Mouse (Mus musculus): ENCODE measurements around the gene Ptprd. TPM values are rescaled to one million over a fixed set of nuclear protein-coding genes. Genes with fewer than 3 reads are reported as not detected.

Ptprd gene
- polyA plus RNA-seq (2015; fragmentation: Nextera tagmentation; extraction: Ambion mirVana): 123 and 161 TPM in 2 replicates

DNA sequence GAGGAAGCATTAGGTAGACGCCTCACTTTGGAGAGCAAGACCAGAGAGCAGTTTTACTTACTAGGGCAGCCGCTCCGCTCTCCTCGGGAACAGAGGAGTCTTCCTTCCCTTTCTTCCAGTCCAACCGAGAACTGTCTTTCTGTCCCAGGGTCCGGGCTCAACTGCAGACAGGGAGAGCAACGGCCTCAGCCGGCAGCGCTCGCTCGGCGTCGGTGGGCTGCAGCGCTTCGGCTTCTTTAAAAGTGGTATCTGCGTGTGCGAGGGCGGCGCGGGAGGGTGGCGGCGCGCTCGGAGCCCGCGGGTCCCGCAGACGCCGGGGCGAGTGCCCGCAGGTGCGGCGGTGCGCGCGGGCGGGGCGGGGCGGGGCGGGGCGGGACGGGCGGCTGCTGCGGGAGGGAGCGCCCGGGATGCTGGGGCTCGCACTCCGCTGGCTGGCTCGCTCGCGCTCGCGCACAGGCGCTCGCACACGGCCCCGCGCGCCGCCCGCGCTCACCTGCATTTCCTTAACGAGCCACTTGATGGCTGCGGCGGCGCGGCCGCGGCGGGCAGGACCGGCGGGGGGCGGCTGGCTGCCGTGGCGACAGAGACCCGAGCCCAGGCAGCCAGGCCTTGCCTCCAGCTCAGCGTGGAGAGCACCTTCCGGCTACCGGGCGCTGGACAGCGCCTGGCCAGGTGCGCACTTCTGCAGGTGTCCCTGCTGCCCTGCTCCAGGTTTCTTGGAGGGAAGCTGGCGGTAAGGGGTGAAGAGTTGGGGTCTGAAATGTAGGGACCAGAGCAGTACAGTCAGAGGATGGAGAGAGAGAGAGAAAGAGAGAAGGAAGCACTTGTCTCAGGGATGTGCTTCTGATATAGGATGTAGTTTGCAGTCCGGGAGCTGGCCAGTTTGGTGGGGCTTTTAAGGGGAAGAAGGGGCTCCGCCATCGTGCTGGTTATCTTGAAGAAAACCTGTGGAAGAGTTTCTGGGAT is at the start of gene Ptprd:
Gene Ptprd (minus strand): TSS at position 433 of the 966 bp plus-strand sequence.
- Histone ChIP-seq H3K27me3 (replicated peaks; ENCODE audit: control insufficient read depth, insufficient read depth, low read length) (0 out of 2 replicates have a peak, but pooled peaks cover 2% of the 10 kb centered on the region), H3K4me1 (replicated peaks; ENCODE audit: control insufficient read depth, insufficient read depth, low read length) (peaks cover 2% of the 10 kb centered on the region; the same call in 1 of the 2 replicates), H3K4me3 (replicated peaks; ENCODE audit: low read length) (peak within 1 kb of the TSS; percentile 75), H3K9ac (replicated peaks; ENCODE audit: low read depth, low read length) (peak within 1 kb of the TSS; percentile 79), H3K27ac (ENCODE audit: low read length) (peak within 1 kb of the TSS; percentile 89), H3K9me3 (ENCODE audit: control insufficient read depth, low read length) (no peaks in the 10 kb centered on the region), H3K4me2 (ENCODE audit: low read length) (peak within 1 kb of the TSS; percentile 85), H3K36me3 (ENCODE audit: control insufficient read depth, insufficient read depth) (no peaks in the 10 kb centered on the region)
- ATAC-seq: peak; percentile 91
- 2% methylated on average over 48 of the region's 86 CpGs for WGBS

DNA sequence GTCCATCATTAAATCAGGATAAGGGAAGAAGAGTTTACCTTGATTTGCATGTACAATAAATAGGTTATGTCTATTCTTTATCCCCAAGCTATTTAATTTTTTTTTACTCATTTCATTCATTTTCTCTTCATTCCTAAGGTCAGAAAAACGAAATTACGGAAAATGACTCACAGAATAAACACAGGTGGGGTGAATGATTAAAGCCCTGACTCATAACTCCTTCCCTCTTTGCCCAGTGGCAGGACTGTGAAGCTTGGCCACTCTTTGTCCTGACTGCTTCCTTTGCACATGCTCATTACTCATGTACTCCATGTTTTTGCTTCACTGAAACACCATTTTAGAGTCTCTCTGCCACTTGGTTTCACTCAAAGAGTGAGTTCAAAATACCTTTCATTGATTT is 24.1 kb upstream of the Ptprd start:
- Histone ChIP-seq H3K4me2 (ENCODE audit: low read length) (no peak overlapping the region), H3K36me3 (ENCODE audit: control insufficient read depth, insufficient read depth) (no peaks in the 10 kb centered on the region), H3K4me1 (replicated peaks; ENCODE audit: control insufficient read depth, insufficient read depth, low read length) (no peaks in the 10 kb centered on the region), H3K9ac (replicated peaks; ENCODE audit: low read depth, low read length) (no peak overlapping the region), H3K27me3 (replicated peaks; ENCODE audit: control insufficient read depth, insufficient read depth, low read length) (no peaks in the 10 kb centered on the region), H3K9me3 (ENCODE audit: control insufficient read depth, low read length) (no peaks in the 10 kb centered on the region), H3K27ac (ENCODE audit: low read length) (no peak overlapping the region), H3K4me3 (replicated peaks; ENCODE audit: low read length) (no peak overlapping the region)
- 81% methylated on average over 2 of the region's 2 CpGs for WGBS
- no peak for ATAC-seq

DNA sequence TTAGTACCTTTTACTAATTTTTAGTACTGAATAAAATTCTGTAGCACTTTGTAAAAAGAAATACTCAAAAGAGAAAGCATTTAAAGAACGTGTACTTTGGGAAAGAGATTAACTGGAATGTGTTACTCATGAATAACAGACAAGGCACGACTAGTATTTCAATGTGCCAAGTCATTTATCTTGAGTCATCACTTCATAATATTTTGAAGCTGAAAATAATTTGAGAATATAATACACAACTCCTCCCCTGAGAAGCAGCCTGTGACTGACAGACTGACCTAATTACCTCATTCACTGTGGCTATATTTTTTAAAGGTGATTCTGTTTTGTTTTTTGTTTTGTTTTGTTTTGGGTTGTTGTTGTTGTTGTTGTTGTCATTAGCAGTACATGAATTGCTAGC is 23.6 kb upstream of the Ptprd start:
- ATAC-seq: no peak
- no peaks in the 10 kb centered on the region for H3K4me1 ChIP-seq (replicated peaks; ENCODE audit: control insufficient read depth, insufficient read depth, low read length)
- H3K9ac ChIP-seq (replicated peaks; ENCODE audit: low read depth, low read length): no peak overlapping the region
- H3K36me3 ChIP-seq (ENCODE audit: control insufficient read depth, insufficient read depth): no peaks in the 10 kb centered on the region
- 57% methylated on average over 2 of the region's 2 CpGs for WGBS
- H3K4me2 ChIP-seq (ENCODE audit: low read length): no peak overlapping the region
- H3K4me3 ChIP-seq (replicated peaks; ENCODE audit: low read length): no peak overlapping the region
- H3K27me3 ChIP-seq (replicated peaks; ENCODE audit: control insufficient read depth, insufficient read depth, low read length): no peaks in the 10 kb centered on the region
- H3K27ac ChIP-seq (ENCODE audit: low read length): no peak overlapping the region
- H3K9me3 ChIP-seq (ENCODE audit: control insufficient read depth, low read length): no peaks in the 10 kb centered on the region

DNA sequence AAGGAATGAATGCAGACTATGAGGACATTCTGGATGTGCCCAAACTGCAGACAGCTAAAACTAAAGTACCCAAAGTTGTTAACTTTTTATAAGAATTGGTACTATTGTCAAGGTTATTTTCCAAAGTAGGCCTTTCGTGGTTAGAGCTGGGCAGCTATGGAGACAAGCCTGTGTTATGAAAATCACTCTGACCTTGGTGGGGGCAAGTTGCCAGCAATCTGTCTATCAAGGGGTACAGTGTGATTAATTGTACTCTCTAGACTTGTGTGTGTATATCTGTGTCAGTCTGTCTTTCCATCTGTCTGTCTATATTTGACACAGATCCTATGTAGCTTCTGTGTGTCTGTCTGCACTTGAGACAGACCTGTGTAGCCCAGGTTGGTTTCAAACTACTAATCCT is 22.9 kb upstream of the Ptprd start:
- no peak overlapping the region for H3K9ac ChIP-seq (replicated peaks; ENCODE audit: low read depth, low read length)
- WGBS: 55% methylated on average over 1 of the region's 1 CpGs

DNA sequence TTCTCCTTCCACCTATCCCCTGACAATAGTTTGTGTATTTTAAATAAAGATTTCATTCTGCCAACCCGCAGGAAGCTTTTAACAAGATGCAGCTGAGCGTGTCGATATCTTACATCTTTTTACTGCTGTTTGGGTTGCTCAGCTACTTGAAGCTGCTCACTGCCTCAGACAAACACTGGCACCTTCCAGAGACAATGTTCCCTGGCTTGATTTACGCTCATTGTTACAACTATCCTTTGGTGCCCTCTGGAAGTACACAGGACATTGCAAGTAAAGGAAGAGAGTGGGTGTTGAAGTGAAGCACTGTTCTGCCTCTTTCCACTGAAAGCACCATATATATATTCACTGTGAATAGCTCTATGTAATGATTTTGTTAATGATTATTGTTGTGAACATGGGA is 2.2 kb upstream of the Ptprd start:
- Histone ChIP-seq H3K4me3 (replicated peaks; ENCODE audit: low read length) (no peak overlapping the region), H3K4me2 (ENCODE audit: low read length) (peak overlapping the region; percentile 85), H3K9ac (replicated peaks; ENCODE audit: low read depth, low read length) (no peak overlapping the region), H3K27ac (ENCODE audit: low read length) (no peak overlapping the region), H3K36me3 (ENCODE audit: control insufficient read depth, insufficient read depth) (no peaks in the 10 kb centered on the region), H3K27me3 (replicated peaks; ENCODE audit: control insufficient read depth, insufficient read depth, low read length) (0 out of 2 replicates have a peak, but pooled peaks cover 2% of the 10 kb centered on the region), H3K9me3 (ENCODE audit: control insufficient read depth, low read length) (no peaks in the 10 kb centered on the region), H3K4me1 (replicated peaks; ENCODE audit: control insufficient read depth, insufficient read depth, low read length) (peaks cover 2% of the 10 kb centered on the region; the same call in 1 of the 2 replicates)
- ATAC-seq: no peak
- 52% methylated on average over 4 of the region's 4 CpGs for WGBS

More for the DNA sequence above, 22.9 kb upstream of the Ptprd start:
- H3K27ac ChIP-seq (ENCODE audit: low read length): no peak overlapping the region
- H3K4me3 ChIP-seq (replicated peaks; ENCODE audit: low read length): no peak overlapping the region
- H3K4me2 ChIP-seq (ENCODE audit: low read length): no peak overlapping the region
- no peaks in the 10 kb centered on the region for H3K9me3 ChIP-seq (ENCODE audit: control insufficient read depth, low read length)
- H3K27me3 ChIP-seq (replicated peaks; ENCODE audit: control insufficient read depth, insufficient read depth, low read length): no peaks in the 10 kb centered on the region
- no peaks in the 10 kb centered on the region for H3K4me1 ChIP-seq (replicated peaks; ENCODE audit: control insufficient read depth, insufficient read depth, low read length)
- H3K36me3 ChIP-seq (ENCODE audit: control insufficient read depth, insufficient read depth): no peaks in the 10 kb centered on the region
- no peak for ATAC-seq

DNA sequence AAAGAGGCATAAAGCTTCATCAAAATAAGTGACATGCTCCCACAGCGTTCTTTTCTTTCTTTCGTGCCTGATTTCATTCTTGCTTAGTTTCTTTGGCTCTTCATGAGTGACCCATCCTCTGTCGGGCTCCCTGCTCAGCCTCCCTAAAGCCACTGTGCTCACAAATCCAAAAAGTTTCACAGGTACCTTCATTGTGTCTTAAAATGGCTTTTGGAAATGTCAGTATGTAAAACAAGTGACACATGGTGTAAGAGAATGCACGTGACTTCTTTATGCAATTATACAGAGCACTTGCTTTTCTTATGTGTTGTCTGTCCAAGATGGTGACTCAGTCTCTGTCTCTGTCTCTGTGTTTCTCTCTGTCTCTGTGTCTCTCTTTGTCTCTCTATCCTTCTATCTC is 1.2 kb upstream of the Ptprd start:
- ATAC-seq: no peak
- Histone ChIP-seq H3K27me3 (replicated peaks; ENCODE audit: control insufficient read depth, insufficient read depth, low read length) (0 out of 2 replicates have a peak, but pooled peaks cover 2% of the 10 kb centered on the region), H3K27ac (ENCODE audit: low read length) (no peak overlapping the region), H3K9me3 (ENCODE audit: control insufficient read depth, low read length) (no peaks in the 10 kb centered on the region), H3K36me3 (ENCODE audit: control insufficient read depth, insufficient read depth) (no peaks in the 10 kb centered on the region), H3K4me3 (replicated peaks; ENCODE audit: low read length) (peak overlapping the region; percentile 75), H3K9ac (replicated peaks; ENCODE audit: low read depth, low read length) (peak overlapping the region; percentile 79), H3K4me1 (replicated peaks; ENCODE audit: control insufficient read depth, insufficient read depth, low read length) (peaks cover 2% of the 10 kb centered on the region; the same call in 1 of the 2 replicates), H3K4me2 (ENCODE audit: low read length) (peak overlapping the region; percentile 85)
- WGBS: 51% methylated on average over 4 of the region's 4 CpGs

DNA sequence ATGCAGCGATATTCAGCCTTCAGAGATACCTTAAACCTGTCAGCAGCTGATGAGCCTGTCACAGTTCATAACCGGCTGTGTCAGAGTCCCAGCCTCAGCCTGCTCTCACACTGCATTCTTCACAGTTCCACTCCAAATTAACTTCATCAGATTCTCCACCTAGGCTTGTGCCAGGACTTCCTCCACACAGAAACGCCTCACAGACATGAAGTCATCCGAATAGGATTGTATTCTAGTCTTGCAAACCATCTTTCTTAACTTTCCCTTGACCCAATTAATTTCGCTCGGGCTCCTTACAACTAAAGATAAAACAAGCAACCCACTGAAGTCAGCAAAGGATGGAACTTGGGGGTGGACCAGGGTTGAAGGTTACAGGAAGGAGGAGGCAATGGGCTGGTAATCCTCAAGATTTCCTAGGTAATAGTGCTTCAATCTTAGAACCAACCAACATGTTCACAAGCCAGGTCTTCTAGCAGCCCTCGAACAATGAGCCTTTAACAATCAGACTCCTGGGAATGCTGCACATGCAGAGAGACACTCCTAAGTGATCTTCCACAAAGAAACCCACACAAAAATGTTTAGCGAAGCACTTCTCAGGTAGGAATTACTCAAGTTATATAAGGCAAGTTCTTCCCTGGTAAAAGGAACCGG is 758 bp downstream of the Ptprd start:
- WGBS: 14% methylated on average over 9 of the region's 9 CpGs
- no peaks in the 10 kb centered on the region for H3K9me3 ChIP-seq (ENCODE audit: control insufficient read depth, low read length)
- H3K36me3 ChIP-seq (ENCODE audit: control insufficient read depth, insufficient read depth): no peaks in the 10 kb centered on the region
- H3K27ac ChIP-seq (ENCODE audit: low read length): peak overlapping the region; percentile 89
- peak overlapping the region; percentile 75 for H3K4me3 ChIP-seq (replicated peaks; ENCODE audit: low read length)
- ATAC-seq: peak; percentile 14
- peak overlapping the region; percentile 79 for H3K9ac ChIP-seq (replicated peaks; ENCODE audit: low read depth, low read length)
- H3K4me2 ChIP-seq (ENCODE audit: low read length): peak overlapping the region; percentile 85
- H3K27me3 ChIP-seq (replicated peaks; ENCODE audit: control insufficient read depth, insufficient read depth, low read length): 0 out of 2 replicates have a peak, but pooled peaks cover 2% of the 10 kb centered on the region
- peaks cover 2% of the 10 kb centered on the region; the same call in 1 of the 2 replicates for H3K4me1 ChIP-seq (replicated peaks; ENCODE audit: control insufficient read depth, insufficient read depth, low read length)

DNA sequence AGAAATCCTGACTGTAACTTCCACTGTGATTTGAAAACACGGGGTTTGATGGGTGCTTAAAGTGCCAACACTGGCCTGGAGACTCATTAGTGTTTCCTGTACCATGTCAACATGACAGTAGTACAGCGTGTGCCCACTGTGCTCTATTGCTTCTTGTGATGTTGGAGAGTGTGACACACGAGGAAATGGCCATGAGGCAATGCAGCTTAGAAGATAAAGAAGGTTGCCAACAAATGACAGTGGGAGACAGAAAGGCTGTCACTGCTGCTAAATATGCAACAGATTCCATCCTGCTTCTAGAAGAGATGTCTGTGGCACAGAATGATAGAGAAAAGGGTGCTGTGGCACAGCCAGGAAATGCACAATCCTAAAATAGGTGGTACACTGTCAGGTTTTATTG is 6.7 kb downstream of the Ptprd start:
- Histone ChIP-seq H3K27me3 (replicated peaks; ENCODE audit: control insufficient read depth, insufficient read depth, low read length) (no peaks in the 10 kb centered on the region), H3K4me2 (ENCODE audit: low read length) (no peak overlapping the region), H3K4me1 (replicated peaks; ENCODE audit: control insufficient read depth, insufficient read depth, low read length) (peaks cover 3% of the 10 kb centered on the region; the same call in 1 of the 2 replicates), H3K4me3 (replicated peaks; ENCODE audit: low read length) (no peak overlapping the region), H3K9ac (replicated peaks; ENCODE audit: low read depth, low read length) (no peak overlapping the region), H3K9me3 (ENCODE audit: control insufficient read depth, low read length) (no peaks in the 10 kb centered on the region), H3K36me3 (ENCODE audit: control insufficient read depth, insufficient read depth) (no peaks in the 10 kb centered on the region), H3K27ac (ENCODE audit: low read length) (no peak overlapping the region)
- ATAC-seq: no peak; the same call in 1 of the 2 replicates
- 28% methylated on average over 3 of the region's 3 CpGs for WGBS

DNA sequence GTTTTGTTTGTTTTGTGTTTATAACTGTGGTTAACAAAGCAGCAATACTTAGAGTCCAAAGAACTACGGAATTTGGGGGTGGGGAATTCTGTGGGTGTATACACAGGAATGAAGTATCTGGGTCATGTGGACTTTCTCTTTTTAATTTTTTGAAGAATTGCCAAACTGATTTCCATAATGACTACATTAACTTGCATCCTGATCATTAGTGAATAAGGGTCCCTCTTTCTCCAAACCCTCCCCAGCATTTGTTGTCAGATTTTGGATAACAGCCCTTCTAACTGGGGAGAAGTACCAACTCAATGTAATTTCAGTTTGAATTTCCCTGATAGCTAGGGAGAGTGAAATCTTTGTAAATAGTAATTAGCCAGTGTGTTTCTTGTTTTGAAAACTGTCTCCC is 43.3 kb downstream of the Ptprd start:
- ATAC-seq: peak; percentile 91
- Histone ChIP-seq H3K9ac (replicated peaks; ENCODE audit: low read depth, low read length) (no peak overlapping the region), H3K36me3 (ENCODE audit: control insufficient read depth, insufficient read depth) (no peaks in the 10 kb centered on the region), H3K4me1 (replicated peaks; ENCODE audit: control insufficient read depth, insufficient read depth, low read length) (no peaks in the 10 kb centered on the region), H3K9me3 (ENCODE audit: control insufficient read depth, low read length) (no peaks in the 10 kb centered on the region), H3K27me3 (replicated peaks; ENCODE audit: control insufficient read depth, insufficient read depth, low read length) (no peaks in the 10 kb centered on the region), H3K4me3 (replicated peaks; ENCODE audit: low read length) (no peak overlapping the region), H3K27ac (ENCODE audit: low read length) (no peak overlapping the region), H3K4me2 (ENCODE audit: low read length) (no peak overlapping the region)
- WGBS: 3% methylated on average over 1 of the region's 1 CpGs
